Mouse (Mus musculus) testis, postnatal 14 days (tissue): ENCODE results near the gene Apol7e.
A peak's percentile ranks its signal among the peaks of the same experiment; 100 is the strongest.
"Not testable (repeated sequence)": the region's sequence is repeated elsewhere in the genome, so short reads cannot be mapped to it uniquely, and the experiment has no call there.

Source experiments
- DNase-seq: peaks from one replicate; pipeline ENCODE4 v3.0.0; 2021; ENCODE audit warnings: low spot score

The Apol7e gene

GRCm38 (mm10) chr15:77740511-77741297 is 42.0 kb downstream of the Apol7e start:
- DNase-seq = no peak

GRCm38 (mm10) chr15:77741556-77741955 is 42.9 kb downstream of the Apol7e start:
- DNase-seq = not testable (repeated sequence)

- DNase-seq = no peak
Measured at GRCm38 (mm10) chr15:77744632-77745031, 46.0 kb downstream of the Apol7e start.

- DNase-seq = no peak
Measured at GRCm38 (mm10) chr15:77745081-77745480, 46.4 kb downstream of the Apol7e start.

DNA sequence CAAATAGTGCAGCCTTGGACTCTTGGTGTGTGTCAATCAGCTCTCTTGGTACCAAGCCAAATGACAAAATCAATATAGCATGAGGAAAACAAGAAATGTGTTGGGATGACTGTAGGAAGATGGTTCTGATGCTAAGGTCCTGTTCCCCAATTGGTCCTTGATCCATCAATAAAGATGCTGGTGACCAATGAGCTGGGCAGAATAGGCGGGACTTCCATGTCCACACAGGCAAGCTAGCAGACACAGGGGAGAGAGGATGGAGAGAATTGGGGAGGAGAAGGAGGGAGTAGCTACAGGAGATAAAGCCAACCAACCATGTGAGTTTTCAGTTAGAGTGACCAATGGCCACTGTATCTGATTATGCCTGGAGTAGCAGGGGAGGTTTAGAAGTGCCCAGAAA is 47.7 kb downstream of the Apol7e start:
- no peak for DNase-seq

DNA sequence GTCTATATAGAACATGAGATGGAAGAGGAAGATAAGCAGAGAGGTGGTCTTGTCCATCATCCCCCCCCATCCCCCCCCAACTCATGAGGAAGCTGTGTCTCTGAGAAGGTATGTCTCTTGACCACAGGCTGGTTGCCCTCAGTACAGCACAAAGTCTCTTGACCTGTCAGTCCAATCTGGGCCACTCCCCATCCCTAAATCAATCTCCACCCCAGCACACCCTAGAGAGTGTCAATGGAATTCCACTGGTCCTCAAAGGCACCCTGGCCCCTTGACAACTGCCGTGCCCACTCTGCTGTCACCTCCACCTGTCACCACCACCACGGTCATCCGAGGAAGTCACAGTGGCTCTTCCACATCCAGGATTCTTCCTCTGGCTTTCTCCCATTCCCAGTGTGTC is 49.8 kb downstream of the Apol7e start:
- DNase-seq = no peak

DNA sequence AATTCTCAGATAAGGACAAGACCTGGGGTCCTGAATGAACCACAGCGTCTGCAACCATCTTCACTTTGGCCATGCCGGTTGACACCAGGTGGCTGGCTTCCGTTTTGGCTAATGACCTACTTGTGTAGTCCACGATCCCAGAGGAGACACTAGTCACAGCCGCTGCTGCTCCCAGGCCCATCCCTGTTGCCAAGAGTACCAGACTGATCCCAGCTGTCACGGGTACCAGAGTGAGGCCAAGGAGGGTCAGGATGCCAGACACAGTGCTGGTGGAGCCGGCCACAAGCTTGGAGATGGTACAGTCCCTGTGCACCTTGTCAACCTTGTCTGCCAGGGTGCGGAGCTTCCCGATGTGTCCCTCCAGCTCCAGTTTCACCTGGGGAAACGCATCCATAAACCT is 51.1 kb downstream of the Apol7e start:
- DNase-seq = no peak

DNA sequence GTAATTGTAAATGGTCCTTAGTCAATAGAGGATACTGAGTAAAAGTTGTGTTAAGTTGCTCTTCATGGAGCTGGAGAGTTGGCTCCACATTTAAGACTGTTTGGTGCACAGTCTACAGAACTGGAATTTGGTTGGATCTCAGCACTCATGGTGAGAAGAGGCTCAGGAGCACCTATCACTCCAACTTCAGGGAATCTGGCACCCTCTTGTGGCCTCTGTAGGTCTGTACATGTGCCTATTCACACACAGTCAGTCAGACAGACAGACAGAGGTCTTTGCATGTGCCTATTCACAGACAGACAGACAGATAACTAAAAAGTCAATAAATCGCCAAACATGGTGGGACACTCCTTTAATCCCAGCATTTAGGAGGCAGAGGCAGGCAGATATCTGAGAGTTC is 51.8 kb downstream of the Apol7e start:
- DNase-seq = no peak

- no peak for DNase-seq
Measured at GRCm38 (mm10) chr15:77752443-77752842, 53.8 kb downstream of the Apol7e start.

GRCm38 (mm10) chr15:77755132-77755531 is 56.5 kb downstream of the Apol7e start:
- DNase-seq = no peak

DNA sequence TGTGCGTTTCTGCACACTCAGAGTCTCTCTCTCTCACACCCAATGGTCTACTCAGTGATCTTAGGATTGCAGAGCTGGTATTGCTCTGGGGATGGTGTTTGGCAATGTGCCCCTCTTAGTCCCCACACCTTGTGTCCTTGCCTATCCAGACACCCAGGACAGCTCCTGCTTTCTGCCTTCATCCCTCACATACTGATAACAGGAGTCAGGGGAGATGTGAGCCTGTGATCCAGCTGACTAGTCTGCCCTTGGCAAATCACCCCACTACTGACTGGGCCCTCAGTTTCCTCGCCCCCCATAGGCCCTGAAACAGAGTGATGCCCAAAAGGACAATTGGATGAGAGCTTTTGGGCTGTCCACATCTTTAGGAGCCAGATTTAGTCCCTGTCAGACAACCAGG is 57.4 kb downstream of the Apol7e start:
- DNase-seq = no peak

DNA sequence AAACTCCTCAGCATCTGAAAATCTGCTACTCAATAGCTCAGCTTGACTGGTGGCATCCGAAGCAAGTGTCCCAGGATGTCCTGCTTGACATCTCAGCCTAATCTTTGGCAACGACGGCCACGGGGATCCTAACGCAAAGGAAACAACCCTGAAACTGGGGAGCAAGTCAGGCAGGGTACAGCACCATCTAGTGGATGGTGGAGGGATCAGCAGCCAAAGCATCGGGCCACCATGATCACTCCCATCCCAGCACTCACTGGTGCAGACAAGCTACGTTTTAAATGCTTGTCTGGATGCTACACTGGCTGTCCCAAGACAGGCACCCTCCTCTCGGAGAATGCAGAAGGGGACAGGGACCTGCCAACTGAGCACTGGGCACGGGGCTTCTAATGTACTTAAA is 58.2 kb downstream of the Apol7e start, which contains the start of gene Apol8:
Apol8 (minus strand) TSS at position 156 of the 400 bp plus-strand sequence.
- DNase-seq = no peak

GRCm38 (mm10) chr15:77757586-77758226 is 59.0 kb downstream of the Apol7e start:
- no peak for DNase-seq

GRCm38 (mm10) chr15:77760037-77760436 is 61.4 kb downstream of the Apol7e start:
- no peak for DNase-seq

DNA sequence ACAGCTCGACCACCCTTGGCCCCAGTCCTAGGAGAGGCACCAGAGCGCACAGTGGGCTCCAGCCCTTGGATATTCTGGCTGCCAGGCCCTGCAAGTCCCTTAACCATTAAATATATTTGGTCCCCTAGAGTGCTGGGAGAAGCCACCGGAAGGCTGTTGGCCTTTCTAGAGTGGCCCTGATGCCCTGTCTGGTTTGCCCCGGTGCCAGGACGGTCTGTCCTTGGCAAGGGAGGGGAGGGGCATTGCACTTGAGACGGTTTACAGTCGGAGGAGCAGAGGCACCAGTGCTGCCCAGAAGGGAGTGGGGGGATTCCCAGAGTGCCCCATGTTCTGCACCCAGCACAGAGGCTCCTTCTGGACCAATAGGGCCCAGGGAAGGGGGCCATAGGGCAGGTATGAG is 62.4 kb downstream of the Apol7e start:
- no peak for DNase-seq

DNA sequence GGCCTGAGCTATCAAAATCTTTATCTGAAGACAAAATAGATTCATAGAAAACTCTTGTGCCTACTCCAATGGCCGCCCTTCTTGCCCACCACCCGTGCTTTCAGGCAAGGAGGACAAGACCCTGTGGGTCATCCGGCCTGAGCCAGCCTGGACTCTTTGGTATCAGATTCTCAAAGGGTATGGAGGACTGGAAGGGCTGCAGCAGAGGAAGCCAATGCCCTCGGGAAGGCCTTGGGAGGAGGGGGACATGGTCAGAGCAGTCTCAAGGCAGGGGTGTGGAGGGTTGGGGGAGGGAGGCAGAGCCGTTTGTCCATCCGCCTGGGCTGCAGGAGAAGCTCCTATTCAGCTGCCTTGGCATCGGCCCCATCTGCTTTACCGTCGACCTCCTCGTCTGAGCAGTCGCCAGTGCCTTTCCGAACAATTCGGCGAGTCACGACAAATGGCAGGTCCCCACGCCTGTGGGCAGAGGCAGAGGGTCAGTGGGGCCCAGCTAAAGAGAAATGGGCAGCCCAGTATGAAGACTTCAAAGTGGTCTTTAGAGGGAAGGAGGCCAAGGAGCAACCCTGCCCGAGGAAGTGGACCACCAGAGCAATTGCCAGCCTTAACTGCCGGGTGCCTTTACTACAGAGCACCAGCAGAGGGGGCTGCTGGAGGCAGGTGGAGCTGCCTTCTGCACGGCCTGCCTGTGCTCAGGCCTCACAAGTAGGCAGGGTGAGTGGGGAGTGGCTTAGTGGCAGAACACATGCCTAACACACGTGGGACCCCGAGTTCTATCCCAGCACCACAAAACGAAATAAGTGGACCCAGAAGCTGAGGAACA is 63.1 kb downstream of the Apol7e start:
- DNase-seq = no peak

DNA sequence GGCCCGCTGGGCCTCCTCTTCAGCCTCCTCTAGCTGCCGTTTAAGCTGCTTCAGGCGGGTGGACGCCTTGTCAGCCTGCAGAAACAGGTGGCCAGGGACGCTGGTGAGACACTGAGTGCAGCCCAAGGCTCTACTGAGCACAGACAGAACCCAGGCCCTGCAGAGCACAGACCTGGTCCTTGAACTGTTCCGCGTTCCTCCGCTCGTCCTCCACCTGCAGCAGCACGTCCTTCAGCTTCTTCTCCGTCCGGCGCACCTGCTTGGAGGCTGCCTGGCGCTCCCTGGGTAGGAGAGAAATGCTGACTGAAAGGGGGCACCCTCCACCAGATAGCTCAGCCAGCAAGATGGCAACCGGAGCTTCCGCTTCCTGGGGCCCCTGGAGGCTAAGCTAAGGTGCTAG is 64.4 kb downstream of the Apol7e start:
- no peak for DNase-seq

GRCm38 (mm10) chr15:77763702-77764101 is 65.0 kb downstream of the Apol7e start:
- DNase-seq = peak; percentile 45

DNA sequence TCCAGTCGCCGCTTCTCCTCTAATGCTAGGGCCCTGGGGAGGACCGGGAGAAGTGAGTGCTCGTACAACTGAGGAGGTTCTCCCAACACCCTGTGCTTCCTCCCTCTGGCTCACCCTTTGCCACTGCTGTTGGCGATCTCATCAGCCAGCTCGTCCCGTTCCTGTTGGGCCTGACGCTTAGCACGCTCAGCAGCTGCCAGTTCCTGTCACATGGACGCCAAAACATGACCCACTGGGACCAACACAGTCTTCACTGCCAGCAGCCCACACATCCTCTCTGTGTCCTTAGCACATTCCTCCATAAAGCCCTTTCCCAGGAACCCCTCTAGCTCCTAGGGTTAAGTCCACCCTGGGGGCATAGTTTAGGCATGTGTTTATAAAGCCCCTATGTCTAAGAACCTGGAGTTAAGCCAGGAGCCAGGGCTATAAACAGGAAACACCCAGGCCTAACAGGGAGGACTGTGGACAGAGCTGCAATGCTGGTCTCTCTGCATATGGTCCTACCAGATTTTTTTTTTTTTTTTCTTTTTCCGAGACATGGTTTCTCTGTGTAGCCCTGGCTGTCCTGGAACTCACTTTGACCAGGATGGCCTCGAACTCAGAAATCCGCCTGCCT is 65.8 kb downstream of the Apol7e start:
- peak; percentile 62 for DNase-seq

DNA sequence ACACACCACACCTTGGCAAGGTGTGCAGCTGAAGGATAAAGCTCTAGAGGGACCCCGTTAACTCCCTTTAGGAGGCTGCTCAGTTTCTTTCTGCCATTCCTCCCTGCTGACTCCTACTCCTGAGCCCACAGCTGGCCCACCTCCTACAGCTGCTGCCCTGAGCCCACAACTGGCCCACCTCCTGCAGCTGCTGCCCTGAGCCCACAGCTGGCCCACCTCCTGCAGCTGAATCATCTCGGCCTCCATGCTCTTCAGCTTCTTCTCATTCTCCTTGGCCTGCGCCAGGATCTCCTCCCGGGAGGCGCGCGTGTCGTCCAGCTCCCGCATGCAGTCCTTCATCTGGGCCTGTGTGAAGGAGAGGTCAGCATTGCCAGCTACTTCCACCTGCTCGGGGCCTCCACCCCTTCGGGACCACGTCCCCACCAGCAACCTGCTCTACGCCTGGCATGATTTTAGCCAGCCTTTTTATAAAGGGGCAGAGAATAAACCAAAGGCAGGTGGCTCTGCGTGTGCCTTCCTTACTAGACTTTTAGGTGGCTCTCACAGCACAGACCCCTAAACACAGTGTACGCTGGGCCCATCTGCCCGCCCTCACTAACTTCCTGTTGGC is 66.9 kb downstream of the Apol7e start:
- DNase-seq = no peak

GRCm38 (mm10) chr15:77766981-77767380 is 68.3 kb downstream of the Apol7e start:
- DNase-seq = no peak
